Mouse (Mus musculus) splenic B cell, adult 2 months (primary cell): ENCODE measurements around the gene Taf3.
A peak's percentile ranks its signal among the peaks of the same experiment; 100 is the strongest.

Source experiments
- DNase-seq: peaks from one replicate; pipeline ENCODE4 v3.0.0-alpha.2; 2011; ENCODE audit warnings: low read depth, low spot score
- H3K27me3 ChIP-seq: 2 replicates; pipeline ENCODE4 v1.6.1; 2012; ENCODE audit warnings: mild to moderate bottlenecking, low read length, moderate library complexity, mixed read lengths; ENCODE audit not compliant: control insufficient read depth, poor library complexity, insufficient read depth, severe bottlenecking
- H3K36me3 ChIP-seq: 2 replicates; pipeline ENCODE4 v1.6.1; 2012; ENCODE audit warnings: mild to moderate bottlenecking, low read length, moderate library complexity, mixed read lengths; ENCODE audit not compliant: control insufficient read depth, poor library complexity, insufficient read depth, severe bottlenecking

Taf3 gene

GRCm38 (mm10) chr2:10048461-10048860, at the start of gene Taf3:
Taf3 (minus strand) TSS chr2:10048596.
- no peaks in the 10 kb centered on the region for H3K27me3 ChIP-seq
- H3K36me3 ChIP-seq = no peaks in the 10 kb centered on the region
- peak; percentile 94 for DNase-seq

DNA sequence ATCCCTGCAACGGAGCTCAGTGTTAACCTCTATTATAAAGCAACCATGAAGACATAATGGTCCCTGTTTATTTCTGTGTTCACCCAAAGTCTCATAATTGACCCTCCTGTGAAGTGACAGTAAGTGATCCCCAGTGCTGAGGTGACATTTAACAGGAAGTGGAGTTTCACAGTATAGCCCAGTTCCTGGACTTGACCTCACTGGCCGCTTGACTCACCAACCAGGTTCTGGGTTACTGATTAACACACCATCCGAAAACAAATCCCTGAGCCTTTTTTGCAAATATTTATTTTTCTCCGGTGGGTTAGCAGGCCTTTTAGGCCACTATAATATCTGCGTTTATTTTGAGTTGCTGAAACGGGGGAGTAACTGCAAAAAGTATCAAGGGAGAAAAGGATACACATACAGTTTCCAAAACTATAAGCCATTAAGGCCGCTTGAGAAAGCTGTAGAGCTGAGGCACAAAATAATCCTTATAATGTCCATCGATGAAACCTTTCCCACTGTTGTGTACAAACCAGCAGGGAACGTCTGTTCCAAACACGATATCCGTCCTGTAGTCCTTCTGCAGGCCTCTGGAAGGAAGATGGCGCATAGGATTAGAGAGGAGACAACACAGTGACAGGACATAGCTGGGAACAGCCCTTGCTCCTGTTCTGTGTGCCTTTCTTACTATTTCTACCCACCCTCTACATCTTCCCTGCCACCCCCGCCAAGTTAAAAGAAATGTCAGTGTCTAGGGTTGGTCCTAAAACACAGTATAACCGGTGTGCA, 46.1 kb upstream of the Taf3 start:
- H3K36me3 ChIP-seq = peaks cover 8% of the 10 kb centered on the region
- DNase-seq = no peak
- no peaks in the 10 kb centered on the region for H3K27me3 ChIP-seq

DNA sequence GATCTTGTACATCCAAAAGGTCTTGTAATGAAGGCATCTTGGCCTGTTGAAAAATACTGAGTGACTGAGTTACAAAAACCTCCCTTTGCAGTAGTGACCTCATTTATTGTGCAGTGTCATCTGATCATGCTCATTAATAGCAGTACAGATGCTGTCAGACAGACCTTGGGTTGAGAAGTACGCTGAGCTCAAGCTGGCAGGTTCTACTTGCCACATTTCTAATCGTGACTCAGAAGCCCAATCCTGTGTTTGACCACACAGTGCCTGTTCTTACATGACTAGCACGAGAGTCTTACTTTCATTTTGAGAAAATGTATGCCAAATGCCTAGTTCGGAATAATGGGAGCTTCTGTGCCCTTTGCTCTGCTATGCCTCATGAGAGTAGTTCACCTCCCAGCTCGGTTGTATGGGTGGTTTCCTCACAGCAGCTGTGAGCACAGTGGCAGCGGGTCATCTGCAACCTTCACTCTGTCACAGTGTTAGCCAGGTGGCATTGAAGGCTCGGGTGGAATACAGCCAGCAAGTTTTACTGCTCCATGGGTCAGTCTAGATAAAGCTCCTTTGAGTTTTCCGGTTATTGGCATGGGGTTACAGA, 39.0 kb upstream of the Taf3 start:
- no peak for DNase-seq
- Histone ChIP-seq H3K36me3 (peaks cover 15% of the 10 kb centered on the region), H3K27me3 (no peaks in the 10 kb centered on the region)

- DNase-seq = peak; percentile 22
- H3K36me3 ChIP-seq = peaks cover 1% of the 10 kb centered on the region; the same call in 1 of the 2 replicates
- no peaks in the 10 kb centered on the region for H3K27me3 ChIP-seq
Measured at GRCm38 (mm10) chr2:10082737-10083136, 34.3 kb upstream of the Taf3 start.

GRCm38 (mm10) chr2:10081453-10082080, 33.2 kb upstream of the Taf3 start:
- H3K27me3 ChIP-seq = no peaks in the 10 kb centered on the region
- DNase-seq = no peak
- peaks cover 1% of the 10 kb centered on the region; the same call in 1 of the 2 replicates for H3K36me3 ChIP-seq

GRCm38 (mm10) chr2:10080310-10081010, 32.1 kb upstream of the Taf3 start, which contains the start of the genes Atp5c1 and Kin:
Atp5c1 (minus strand) TSS chr2:10080510.
Kin (plus strand) TSS chr2:10080593.
- Histone ChIP-seq H3K36me3 (peaks cover 1% of the 10 kb centered on the region; the same call in 1 of the 2 replicates), H3K27me3 (no peaks in the 10 kb centered on the region)
- peak; percentile 99 for DNase-seq

DNA sequence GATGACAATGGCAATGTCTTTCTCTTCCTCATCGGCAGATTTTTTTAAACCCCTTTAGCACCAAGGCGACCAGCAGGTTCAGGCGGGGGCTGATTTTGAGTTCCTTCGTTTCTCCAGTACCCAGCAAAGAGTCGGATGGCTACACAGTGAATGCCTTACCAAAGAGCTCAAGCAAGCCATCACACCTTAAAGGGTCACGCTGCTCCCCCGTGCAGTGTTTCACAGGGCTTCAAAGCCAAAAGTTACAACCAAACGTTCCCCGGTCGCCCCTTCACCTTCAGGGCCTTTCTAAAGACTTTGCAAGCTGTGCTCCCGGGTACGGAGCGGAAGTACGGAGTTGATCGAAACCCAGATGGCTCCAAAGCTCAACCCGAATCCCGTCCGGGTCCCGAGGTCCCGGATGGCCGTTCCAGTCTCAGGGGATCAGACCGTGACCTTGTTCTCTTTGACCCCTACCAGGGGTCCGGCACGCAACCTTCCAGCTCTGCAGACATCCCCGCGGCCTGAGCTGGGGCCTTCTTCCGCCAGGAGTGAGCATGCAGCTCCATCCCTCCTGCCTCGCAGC, 31.4 kb upstream of the Taf3 start:
- DNase-seq = no peak
- Histone ChIP-seq H3K27me3 (no peaks in the 10 kb centered on the region), H3K36me3 (peaks cover 1% of the 10 kb centered on the region; the same call in 1 of the 2 replicates)

DNA sequence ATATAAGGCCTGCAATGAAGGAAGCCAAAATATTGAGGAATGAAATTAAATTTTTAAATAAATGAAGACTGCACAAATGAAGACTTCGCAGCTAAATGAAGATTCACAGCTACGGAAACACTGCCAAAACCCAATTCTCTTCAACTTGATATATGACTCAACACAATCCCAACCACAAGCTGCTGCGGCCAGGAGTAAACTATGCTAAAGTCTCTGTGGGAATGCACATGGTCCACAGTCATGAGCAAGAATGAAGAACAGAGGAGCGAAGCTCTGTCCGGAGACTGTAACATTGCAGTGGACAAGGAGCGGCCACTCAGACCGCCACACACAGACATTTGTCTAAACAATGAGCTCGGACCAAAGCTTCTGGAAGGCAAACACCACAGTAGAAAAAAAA, 28.3 kb upstream of the Taf3 start:
- Histone ChIP-seq H3K36me3 (no peaks in the 10 kb centered on the region; the same call in 1 of the 2 replicates), H3K27me3 (no peaks in the 10 kb centered on the region)
- no peak for DNase-seq

DNA sequence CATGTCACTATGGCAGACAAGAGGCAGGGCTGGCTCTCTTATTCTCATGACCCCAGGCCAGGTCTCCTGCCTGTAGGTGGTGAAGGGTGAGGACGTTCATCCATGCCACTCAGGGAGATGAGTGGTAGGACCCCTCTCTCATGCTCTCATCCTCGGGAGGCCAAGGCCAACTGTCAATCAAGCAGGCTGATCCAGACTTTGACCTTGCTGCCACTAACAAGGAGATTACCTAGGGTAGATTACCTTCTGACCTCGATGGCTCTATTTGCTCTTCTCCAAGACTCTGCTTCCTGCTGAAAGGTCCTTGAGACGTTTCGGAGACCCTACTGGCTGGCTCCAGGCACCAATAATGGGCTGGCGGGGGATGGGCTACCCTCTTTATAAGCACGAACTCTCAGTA, 26.1 kb upstream of the Taf3 start:
- H3K27me3 ChIP-seq = no peaks in the 10 kb centered on the region
- H3K36me3 ChIP-seq = no peaks in the 10 kb centered on the region; the same call in 1 of the 2 replicates
- no peak for DNase-seq

DNA sequence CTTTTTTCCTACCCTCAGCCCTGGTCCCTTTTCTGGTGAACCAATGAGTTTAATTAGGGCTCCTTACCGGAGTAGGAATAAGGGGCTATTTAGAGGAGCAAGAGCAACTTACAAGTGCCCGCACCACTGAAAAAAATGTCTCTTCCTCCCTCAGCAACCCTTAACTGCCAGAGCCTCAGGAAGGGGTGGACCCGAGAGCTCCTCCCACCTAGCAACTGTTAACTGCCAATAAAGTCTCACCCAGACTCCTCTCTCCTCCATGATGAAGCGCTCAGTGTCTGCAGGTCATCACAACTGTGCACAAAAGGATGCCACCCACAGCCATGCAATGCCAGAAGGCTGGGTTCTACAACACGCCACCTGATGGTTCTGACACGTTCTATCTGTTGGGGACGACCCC, 23.4 kb upstream of the Taf3 start:
- no peak for DNase-seq
- H3K36me3 ChIP-seq = peaks cover 4% of the 10 kb centered on the region; the same call in 1 of the 2 replicates
- no peaks in the 10 kb centered on the region for H3K27me3 ChIP-seq

DNA sequence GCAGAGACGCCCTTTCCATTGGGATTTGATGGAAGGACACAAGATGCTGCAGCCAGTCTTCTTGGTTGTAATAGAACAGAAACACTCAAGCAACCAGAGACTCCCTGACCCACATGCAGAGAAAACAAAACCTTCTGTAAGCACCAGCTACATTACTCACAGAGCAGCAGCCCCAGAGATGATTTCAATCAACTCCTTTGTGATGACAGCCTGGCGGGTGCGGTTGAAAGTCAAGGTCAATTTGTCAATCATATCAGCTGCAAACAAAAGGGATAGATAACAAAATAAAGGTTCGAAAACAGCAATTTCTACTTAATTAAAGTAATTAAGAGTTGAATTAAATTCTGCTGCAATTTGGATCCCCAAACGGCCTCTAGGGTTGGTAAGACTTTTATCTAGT, 10.4 kb upstream of the Taf3 start:
- no peak for DNase-seq
- H3K36me3 ChIP-seq = peaks cover 27% of the 10 kb centered on the region
- H3K27me3 ChIP-seq = no peaks in the 10 kb centered on the region

GRCm38 (mm10) chr2:10051996-10052395, 3.6 kb upstream of the Taf3 start:
- Histone ChIP-seq H3K36me3 (peaks cover 8% of the 10 kb centered on the region), H3K27me3 (no peaks in the 10 kb centered on the region)
- no peak for DNase-seq

DNA sequence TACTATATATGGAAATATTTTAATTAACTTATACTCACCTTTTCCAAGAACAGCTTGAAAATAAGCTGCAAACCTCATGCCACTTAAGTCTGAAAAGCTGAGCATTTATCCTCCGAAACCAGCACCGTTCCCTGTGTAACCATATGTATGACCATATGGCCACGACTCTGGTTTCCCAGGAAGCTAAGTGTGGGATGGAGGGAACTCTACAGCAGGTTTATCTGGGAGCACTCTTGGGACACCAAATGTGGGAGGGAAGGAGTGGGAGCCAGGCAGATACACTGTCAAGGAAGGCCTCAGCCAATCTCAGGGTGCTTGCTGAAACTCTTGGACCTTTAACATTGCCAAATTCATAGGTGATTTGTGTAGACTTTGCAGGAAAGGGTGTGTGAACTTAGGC, 2.5 kb upstream of the Taf3 start:
- H3K27me3 ChIP-seq = no peaks in the 10 kb centered on the region
- H3K36me3 ChIP-seq = peaks cover 4% of the 10 kb centered on the region
- no peak for DNase-seq

DNA sequence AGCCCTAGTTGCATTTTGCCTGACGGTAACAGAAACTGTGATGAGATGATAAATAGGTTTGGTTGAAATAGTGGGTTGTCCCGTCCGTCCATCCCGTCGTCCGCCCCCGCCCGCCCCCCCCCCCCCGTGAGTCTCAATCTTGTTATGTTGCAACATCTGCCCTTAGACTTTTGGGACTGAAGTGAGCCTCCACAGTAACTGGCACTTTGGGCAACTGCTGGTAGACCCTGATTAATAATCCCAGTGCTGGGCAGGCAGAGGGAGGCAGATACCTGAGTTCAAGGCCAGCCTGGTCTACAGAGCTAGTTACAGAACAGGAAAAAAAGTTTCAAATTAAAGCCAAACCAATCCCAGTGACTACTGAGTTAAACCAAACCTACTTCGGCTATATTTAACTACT, 1.1 kb upstream of the Taf3 start:
- Histone ChIP-seq H3K36me3 (no peaks in the 10 kb centered on the region), H3K27me3 (no peaks in the 10 kb centered on the region)
- no peak for DNase-seq
